9 mouse cellular contexts compared by ENCODE assay signal in genomic region chr8:84797971-84798370, GRCm38 (mm10). TPM values are rescaled to one million over a fixed set of nuclear protein-coding genes. Genes with fewer than 3 reads are reported as not detected.
DNase-seq lines count a peak whose midpoint lies in the region; ATAC-seq lines count a peak whose summit lies in the region.
"Had no signal": no experiment of that assay in that cellular context is flagged by ENCODE, and none has a peak within 500 bp of the region (broad histone marks: within the 10 kb centered on the region; RNA-seq: fewer than 3 reads in every experiment).

No protein-coding gene starts in this region.

- H3K9me3 ChIP-seq in embryonic facial prominence, embryonic 14.5 days (ENCODE audit: control insufficient read depth, low read length), result no peaks in the 10 kb centered on the region
- H3K9me3 ChIP-seq in midbrain, embryonic 12.5 days, result no peaks in the 10 kb centered on the region

- ATAC-seq in embryonic facial prominence, embryonic 14.5 days (ENCODE audit: low read depth), result no peak
- no peak for ATAC-seq in midbrain, embryonic 12.5 days (ENCODE audit: low FRiP score, low read depth)
- ATAC-seq: Patski had no signal

- H3K27ac ChIP-seq in embryonic facial prominence, embryonic 14.5 days (replicated peaks; ENCODE audit: low read depth, low read length), result no peak overlapping the region
- no peak overlapping the region for H3K27ac ChIP-seq in midbrain, embryonic 12.5 days (replicated peaks)

- H3K4me1 ChIP-seq in embryonic facial prominence, embryonic 14.5 days (ENCODE audit: control insufficient read depth, insufficient read depth, low read length), result peaks cover 44% of the 10 kb centered on the region
- peaks cover 37% of the 10 kb centered on the region for H3K4me1 ChIP-seq in midbrain, embryonic 12.5 days

- 83% methylated on average over 5 of the region's 6 CpGs for WGBS in embryonic facial prominence, embryonic 14.5 days
- 78% methylated on average over 6 of the region's 6 CpGs for WGBS in midbrain, embryonic 12.5 days

- peak overlapping the region; percentile 95 for H3K9ac ChIP-seq in embryonic facial prominence, embryonic 14.5 days (ENCODE audit: low read depth, low read length)
- H3K9ac ChIP-seq in midbrain, embryonic 12.5 days (replicated peaks), result no peak overlapping the region

- H3K36me3 ChIP-seq in embryonic facial prominence, embryonic 14.5 days (ENCODE audit: control insufficient read depth, insufficient read depth, low read length), result peaks cover 18% of the 10 kb centered on the region
- no peaks in the 10 kb centered on the region for H3K36me3 ChIP-seq in midbrain, embryonic 12.5 days

- H3K4me3 ChIP-seq in embryonic facial prominence, embryonic 14.5 days (ENCODE audit: low read depth, low read length), result peak overlapping the region; percentile 71
- H3K4me3 ChIP-seq in midbrain, embryonic 12.5 days, result peak overlapping the region; percentile 61; the same call in 1 of the 2 replicates

- peaks cover 18% of the 10 kb centered on the region for H3K27me3 ChIP-seq in embryonic facial prominence, embryonic 14.5 days (replicated peaks; ENCODE audit: control insufficient read depth, insufficient read depth, low read length)
- H3K27me3 ChIP-seq in midbrain, embryonic 12.5 days, result peaks cover 98% of the 10 kb centered on the region
- H3K27me3 ChIP-seq: Patski had no signal

- H3K4me2 ChIP-seq in embryonic facial prominence, embryonic 14.5 days (ENCODE audit: low read depth, low read length), result peak overlapping the region; percentile 89
- H3K4me2 ChIP-seq in midbrain, embryonic 12.5 days (replicated peaks), result peak overlapping the region; percentile 66; the same call in 1 of the 2 replicates

- DNase-seq in layer of hippocampus, postnatal 14 days (ENCODE audit: low spot score in 2 of 2), result peak; percentile 77 to 78
- DNase-seq in layer of hippocampus, adult 18-20 months (ENCODE audit: low spot score in 2 of 2), result no peak
- DNase-seq in cerebellum, postnatal 10 days, result peak; percentile 83 to 92
- no peak for DNase-seq in embryonic facial prominence, embryonic 14.5 days (ENCODE audit: low spot score)
- DNase-seq in frontal cortex, postnatal 25 days (ENCODE audit: low spot score in 2 of 2), result no peak
- DNase-seq in adrenal gland, adult 2 months, result no peak
- DNase-seq: thymus, adult 2 months had no signal

RNA-seq across cellular contexts. Expression of gene Nfix, which starts 2.2 kb away (rescaled TPM):
- total RNA-seq in layer of hippocampus, postnatal 14 days (2021), result 100 to 1,000 TPM; 519 to 562 TPM
- 100 to 1,000 TPM; 379 to 429 TPM for total RNA-seq in layer of hippocampus, adult 18-20 months (2021)
- polyA plus RNA-seq in embryonic facial prominence, embryonic 14.5 days (2014; fragmentation: Nextera tagmentation; extraction: Ambion mirVana), result 64.0 and 67.4 TPM in 2 replicates
- 6.6 and 8.5 TPM in 2 replicates for polyA plus RNA-seq in midbrain, embryonic 12.5 days (2016; fragmentation: Nextera tagmentation; extraction: Ambion mirVana)
- total RNA-seq in adrenal gland, adult 2 months (2021), result 100 to 1,000 TPM in 1 of 2 experiments, 10 to 100 TPM in 1; 91.3 to 113 TPM
- polyA plus RNA-seq in adrenal gland, adult 2 months (2012; rRNA removed), result 47.0 and 59.9 TPM in 2 replicates

RNA-seq across cellular contexts. Expression of gene Dand5, which starts 24.7 kb away (rescaled TPM):
- 1 to 10 TPM; 7.4 to 8.6 TPM for total RNA-seq in layer of hippocampus, postnatal 14 days (2021)
- 10 to 100 TPM; 10.7 to 10.9 TPM for total RNA-seq in layer of hippocampus, adult 18-20 months (2021)
- polyA plus RNA-seq in embryonic facial prominence, embryonic 14.5 days (2014; fragmentation: Nextera tagmentation; extraction: Ambion mirVana), result 5.8 and 6.8 TPM in 2 replicates
- polyA plus RNA-seq in midbrain, embryonic 12.5 days (2016; fragmentation: Nextera tagmentation; extraction: Ambion mirVana), result 5.0 and 6.1 TPM in 2 replicates
- 10 to 100 TPM; 11.5 to 12.2 TPM for total RNA-seq in adrenal gland, adult 2 months (2021)
- 5.1 and 7.0 TPM in 2 replicates for polyA plus RNA-seq in adrenal gland, adult 2 months (2012; rRNA removed)

RNA-seq across cellular contexts. Expression of gene Gadd45gip1, which starts 33.4 kb away (rescaled TPM):
- total RNA-seq in layer of hippocampus, postnatal 14 days (2021), result 10 to 100 TPM; 19.4 to 20.4 TPM
- 10 to 100 TPM; 27.3 to 27.4 TPM for total RNA-seq in layer of hippocampus, adult 18-20 months (2021)
- 41.3 and 41.5 TPM in 2 replicates for polyA plus RNA-seq in embryonic facial prominence, embryonic 14.5 days (2014; fragmentation: Nextera tagmentation; extraction: Ambion mirVana)
- polyA plus RNA-seq in midbrain, embryonic 12.5 days (2016; fragmentation: Nextera tagmentation; extraction: Ambion mirVana), result 36.1 and 36.6 TPM in 2 replicates
- total RNA-seq in adrenal gland, adult 2 months (2021), result 10 to 100 TPM; 72.6 to 74.9 TPM
- 141 and 196 TPM in 2 replicates for polyA plus RNA-seq in adrenal gland, adult 2 months (2012; rRNA removed)

RNA-seq across cellular contexts. Expression of gene Rad23a, which starts 42.5 kb away (rescaled TPM):
- total RNA-seq in layer of hippocampus, postnatal 14 days (2021), result 10 to 100 TPM; 59.4 to 64.8 TPM
- total RNA-seq in layer of hippocampus, adult 18-20 months (2021), result 10 to 100 TPM; 63.8 to 77.0 TPM
- 109 and 111 TPM in 2 replicates for polyA plus RNA-seq in embryonic facial prominence, embryonic 14.5 days (2014; fragmentation: Nextera tagmentation; extraction: Ambion mirVana)
- 104 and 110 TPM in 2 replicates for polyA plus RNA-seq in midbrain, embryonic 12.5 days (2016; fragmentation: Nextera tagmentation; extraction: Ambion mirVana)
- total RNA-seq in adrenal gland, adult 2 months (2021), result 100 to 1,000 TPM; 122 to 141 TPM
- polyA plus RNA-seq in adrenal gland, adult 2 months (2012; rRNA removed), result 128 and 131 TPM in 2 replicates

RNA-seq across cellular contexts. Expression of gene Calr, which starts 48.8 kb away (rescaled TPM):
- 100 to 1,000 TPM; 453 to 590 TPM for total RNA-seq in layer of hippocampus, postnatal 14 days (2021)
- total RNA-seq in layer of hippocampus, adult 18-20 months (2021), result 100 to 1,000 TPM; 506 to 521 TPM
- polyA plus RNA-seq in embryonic facial prominence, embryonic 14.5 days (2014; fragmentation: Nextera tagmentation; extraction: Ambion mirVana), result 805 and 891 TPM in 2 replicates
- polyA plus RNA-seq in midbrain, embryonic 12.5 days (2016; fragmentation: Nextera tagmentation; extraction: Ambion mirVana), result 640 and 681 TPM in 2 replicates
- 100 to 1,000 TPM; 684 to 730 TPM for total RNA-seq in adrenal gland, adult 2 months (2021)
- 88.2 and 91.2 TPM in 2 replicates for polyA plus RNA-seq in adrenal gland, adult 2 months (2012; rRNA removed)

Comparison
In these comparisons a context has a peak if more than half of its experiments do, and no peak if none do; other contexts are left out.
1. DNase-seq: peak in layer of hippocampus, postnatal 14 days (2 of 2) and cerebellum, postnatal 10 days (2 of 2); none in layer of hippocampus, adult 18-20 months (0 of 2), embryonic facial prominence, embryonic 14.5 days (single experiment), frontal cortex, postnatal 25 days (0 of 2) and adrenal gland, adult 2 months (single experiment).